Mouse (Mus musculus) neural tube, embryonic 12.5 days (tissue): Measurements from ENCODE around the gene Npepl1. TPM values are rescaled to one million over a fixed set of nuclear protein-coding genes. Genes with fewer than 3 reads are reported as not detected.

Experiments used
- ATAC-seq: fragments of 200-750 bp; cut with Nextera tagmentation; 2 replicates; pipeline ENCODE4 v1.8.0; 2017; ENCODE audit warnings: low read depth, mild to moderate bottlenecking, moderate TSS enrichment, moderate library complexity; ENCODE audit not compliant: low FRiP score
- H3K27ac ChIP-seq: fragments of 300-500 bp; sonication (generic); 2 replicates; pipeline ENCODE4 v1.5.1; 2016
- H3K27me3 ChIP-seq: fragments of 300-500 bp; sonication (generic); replicated peaks from 2 replicates; pipeline ENCODE4 v1.6.1; 2016; ENCODE audit warnings: mild to moderate bottlenecking
- H3K36me3 ChIP-seq: fragments of 300-500 bp; sonication (generic); 2 replicates; pipeline ENCODE4 v1.6.1; 2016; ENCODE audit warnings: mild to moderate bottlenecking
- H3K4me1 ChIP-seq: fragments of 300-500 bp; sonication (generic); 2 replicates; pipeline ENCODE4 v1.6.1; 2016
- H3K4me2 ChIP-seq: fragments of 300-500 bp; sonication (generic); replicated peaks from 2 replicates; pipeline ENCODE4 v1.6.1; 2016; ENCODE audit warnings: mild to moderate bottlenecking
- H3K4me3 ChIP-seq: fragments of 300-500 bp; sonication (generic); 2 replicates; pipeline ENCODE4 v1.5.1; 2016
- H3K9ac ChIP-seq: fragments of 300-500 bp; sonication (generic); 2 replicates; pipeline ENCODE4 v1.6.1; 2016; ENCODE audit warnings: mild to moderate bottlenecking
- H3K9me3 ChIP-seq: fragments of 300-500 bp; sonication (generic); 2 replicates; pipeline ENCODE4 v1.6.1; 2016; ENCODE audit warnings: mild to moderate bottlenecking
- WGBS: fragments of 180-500 bp; shearing (Covaris S2); methylation state at CpG from one replicate; pipeline ENCODE4 v1.1.7; 2016; 5-methylcytosine and 5-hydroxymethylcytosine counted together
- polyA plus RNA-seq: library from polyadenylated mRNA; unstranded; fragments of >200 nt; fragmentation: Nextera tagmentation; extraction: Ambion mirVana; gene quantifications from 2 replicates; pipeline ENCODE4 v1.2.1, GENCODE M21; 2016

Gene Npepl1
- polyA plus RNA-seq, 1 experiment from 2014 or later: 30.1 TPM

GRCm38 (mm10) chr2:174076433-174076824 is 33.7 kb upstream of the Npepl1 start:
- Histone ChIP-seq H3K9me3 (no peaks in the 10 kb centered on the region), H3K36me3 (no peaks in the 10 kb centered on the region), H3K4me1 (peaks cover 50% of the 10 kb centered on the region), H3K4me2 (peak overlapping the region; percentile 94), H3K27ac (peak overlapping the region; percentile 90; the same call in 1 of the 2 replicates), H3K9ac (peak overlapping the region; percentile 74), H3K4me3 (peak overlapping the region; percentile 70), H3K27me3 (no peaks in the 10 kb centered on the region)
- under 1% methylated on average over 22 of the region's 22 CpGs for WGBS
- peak; percentile 56 for ATAC-seq

GRCm38 (mm10) chr2:174077004-174077695 is 33.0 kb upstream of the Npepl1 start:
- Histone ChIP-seq H3K27ac (peak overlapping the region; percentile 90), H3K4me3 (peak overlapping the region; percentile 70), H3K9me3 (no peaks in the 10 kb centered on the region), H3K36me3 (no peaks in the 10 kb centered on the region), H3K27me3 (no peaks in the 10 kb centered on the region), H3K9ac (peak overlapping the region; percentile 74), H3K4me2 (peak overlapping the region; percentile 94), H3K4me1 (peaks cover 56% of the 10 kb centered on the region)
- 1% methylated on average over 19 of the region's 19 CpGs for WGBS
- no peak for ATAC-seq

- no peaks in the 10 kb centered on the region for H3K9me3 ChIP-seq
- H3K4me3 ChIP-seq: peak overlapping the region; percentile 70
- H3K4me2 ChIP-seq: peak overlapping the region; percentile 94
- no peaks in the 10 kb centered on the region for H3K27me3 ChIP-seq
- peak overlapping the region; percentile 0; the same call in 1 of the 2 replicates for H3K27ac ChIP-seq
- H3K4me1 ChIP-seq: peaks cover 58% of the 10 kb centered on the region
- ATAC-seq: no peak
- H3K9ac ChIP-seq: peak overlapping the region; percentile 74
- WGBS: 9% methylated on average over 11 of the region's 11 CpGs
- no peaks in the 10 kb centered on the region for H3K36me3 ChIP-seq
These were observed 32.3 kb upstream of the Npepl1 start for GRCm38 (mm10) chr2:174077776-174078338.

- no peak for ATAC-seq
These were observed 28.3 kb upstream of the Npepl1 start for GRCm38 (mm10) chr2:174081833-174082232.

GRCm38 (mm10) chr2:174082380-174082918 is 27.7 kb upstream of the Npepl1 start:
- Histone ChIP-seq H3K9me3 (no peaks in the 10 kb centered on the region), H3K36me3 (no peaks in the 10 kb centered on the region), H3K9ac (no peak overlapping the region), H3K27ac (no peak overlapping the region), H3K4me2 (no peak overlapping the region), H3K27me3 (no peaks in the 10 kb centered on the region), H3K4me3 (no peak overlapping the region), H3K4me1 (peaks cover 40% of the 10 kb centered on the region)
- 75% methylated on average over 3 of the region's 3 CpGs for WGBS
- ATAC-seq: no peak

More at GRCm38 (mm10) chr2:174081833-174082232, 28.3 kb upstream of the Npepl1 start:
- WGBS: 67% methylated on average over 5 of the region's 5 CpGs
- Histone ChIP-seq H3K36me3 (no peaks in the 10 kb centered on the region), H3K4me1 (peaks cover 43% of the 10 kb centered on the region), H3K4me2 (no peak overlapping the region), H3K27ac (no peak overlapping the region), H3K9me3 (no peaks in the 10 kb centered on the region), H3K27me3 (no peaks in the 10 kb centered on the region), H3K9ac (no peak overlapping the region), H3K4me3 (no peak overlapping the region)

GRCm38 (mm10) chr2:174095086-174095485 is 15.1 kb upstream of the Npepl1 start:
- WGBS: 97% methylated on average over 3 of the region's 3 CpGs
- Histone ChIP-seq H3K4me2 (no peak overlapping the region), H3K4me3 (no peak overlapping the region), H3K27ac (no peak overlapping the region), H3K9ac (no peak overlapping the region), H3K36me3 (peaks cover 22% of the 10 kb centered on the region), H3K4me1 (no peaks in the 10 kb centered on the region), H3K27me3 (no peaks in the 10 kb centered on the region), H3K9me3 (no peaks in the 10 kb centered on the region)
- no peak for ATAC-seq

- Histone ChIP-seq H3K4me3 (no peak overlapping the region), H3K27me3 (no peaks in the 10 kb centered on the region), H3K9ac (no peak overlapping the region), H3K4me1 (no peaks in the 10 kb centered on the region), H3K27ac (0 out of 2 replicates have a peak overlapping the region, but pooled peaks have one; percentile 27), H3K4me2 (no peak overlapping the region), H3K9me3 (no peaks in the 10 kb centered on the region), H3K36me3 (no peaks in the 10 kb centered on the region)
- ATAC-seq: no peak
- 76% methylated on average over 7 of the region's 7 CpGs for WGBS
These were observed 7.8 kb upstream of the Npepl1 start for GRCm38 (mm10) chr2:174102399-174102798.

GRCm38 (mm10) chr2:174103527-174103926 is 6.6 kb upstream of the Npepl1 start:
- Histone ChIP-seq H3K36me3 (no peaks in the 10 kb centered on the region), H3K4me3 (no peak overlapping the region), H3K9me3 (no peaks in the 10 kb centered on the region), H3K27ac (no peak overlapping the region), H3K27me3 (no peaks in the 10 kb centered on the region), H3K9ac (no peak overlapping the region), H3K4me2 (no peak overlapping the region), H3K4me1 (no peaks in the 10 kb centered on the region)
- no peak for ATAC-seq
- 88% methylated on average over 4 of the region's 4 CpGs for WGBS

- WGBS: 79% methylated on average over 3 of the region's 3 CpGs
- Histone ChIP-seq H3K4me1 (peaks cover 18% of the 10 kb centered on the region), H3K27me3 (no peaks in the 10 kb centered on the region), H3K4me3 (no peak overlapping the region), H3K36me3 (no peaks in the 10 kb centered on the region), H3K4me2 (no peak overlapping the region), H3K27ac (no peak overlapping the region), H3K9me3 (no peaks in the 10 kb centered on the region), H3K9ac (no peak overlapping the region)
- ATAC-seq: no peak
These were observed 2.8 kb upstream of the Npepl1 start for GRCm38 (mm10) chr2:174107375-174107774.

- ATAC-seq: peak; percentile 71
- Histone ChIP-seq H3K27me3 (no peaks in the 10 kb centered on the region), H3K9me3 (no peaks in the 10 kb centered on the region), H3K4me3 (peak overlapping the region; percentile 43), H3K36me3 (no peaks in the 10 kb centered on the region), H3K27ac (peak overlapping the region; percentile 57), H3K9ac (peak overlapping the region; percentile 79), H3K4me2 (peak overlapping the region; percentile 80), H3K4me1 (peaks cover 24% of the 10 kb centered on the region)
- 31% methylated on average over 33 of the region's 33 CpGs for WGBS
These were observed 817 bp downstream of the Npepl1 start for GRCm38 (mm10) chr2:174110783-174111549.

GRCm38 (mm10) chr2:174112931-174113330 is 2.8 kb downstream of the Npepl1 start:
- H3K4me1 ChIP-seq: peaks cover 24% of the 10 kb centered on the region
- H3K27me3 ChIP-seq: no peaks in the 10 kb centered on the region

More at GRCm38 (mm10) chr2:174112931-174113330, 2.8 kb downstream of the Npepl1 start:
- H3K9ac ChIP-seq: no peak overlapping the region
- no peaks in the 10 kb centered on the region for H3K9me3 ChIP-seq
- H3K4me3 ChIP-seq: no peak overlapping the region
- no peak for ATAC-seq
- no peaks in the 10 kb centered on the region for H3K36me3 ChIP-seq
- H3K4me2 ChIP-seq: no peak overlapping the region
- H3K27ac ChIP-seq: no peak overlapping the region
- WGBS: 87% methylated on average over 18 of the region's 18 CpGs
